Mouse (Mus musculus): ENCODE measurements around the gene Serpinb6e. TPM values are rescaled to one million over a fixed set of nuclear protein-coding genes. Genes with fewer than 3 reads are reported as not detected.

Serpinb6e gene
- total RNA-seq (2021), result not detected

DNA sequence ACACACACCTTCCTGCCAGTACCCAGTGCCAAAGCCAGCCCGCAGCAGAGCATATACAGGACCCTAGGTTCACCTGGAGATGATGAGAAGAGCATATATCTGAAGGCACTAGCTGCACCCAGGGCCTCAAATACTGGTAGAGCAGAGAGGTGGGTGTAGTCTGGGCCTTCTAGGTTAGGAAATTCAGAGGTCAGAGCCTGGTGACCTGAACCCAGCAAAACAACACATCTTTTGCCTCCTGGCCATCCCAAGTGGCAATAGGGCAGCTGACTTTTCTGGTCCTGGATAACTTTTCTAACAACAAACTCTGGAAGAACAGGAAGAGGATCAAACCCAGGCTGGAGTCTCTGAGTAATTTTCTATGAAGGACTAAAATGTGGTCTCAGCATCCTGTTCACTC is at the start of gene Serpinb6e:
Serpinb6e (minus strand) TSS at position 101 of the 400 bp plus-strand sequence.
- DNase-seq, result no peak
- intact Hi-C loops (cut with DNase I), result no loop called here

DNA sequence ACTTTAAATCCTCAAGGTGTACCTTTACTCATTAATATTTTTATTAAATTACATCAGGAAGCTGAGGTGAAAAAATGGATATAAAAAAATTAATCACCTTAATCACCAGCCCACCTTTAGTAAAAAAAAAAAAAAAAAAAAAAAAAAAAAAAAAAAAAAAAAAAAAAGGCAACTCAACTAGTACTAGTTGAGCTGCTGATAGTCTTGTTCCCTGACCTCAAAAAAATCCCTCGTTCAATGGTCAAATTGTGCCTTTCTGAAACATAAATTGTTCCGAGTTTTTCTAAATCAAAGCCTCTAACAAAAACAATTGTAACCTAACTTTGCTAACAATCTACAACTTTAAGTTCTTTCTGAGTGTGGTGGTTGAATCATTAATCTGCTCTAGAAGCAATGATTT is 12.5 kb downstream of the Serpinb6e start:
- intact Hi-C loops (cut with DNase I), result no loop called here
- DNase-seq, result no peak

DNA sequence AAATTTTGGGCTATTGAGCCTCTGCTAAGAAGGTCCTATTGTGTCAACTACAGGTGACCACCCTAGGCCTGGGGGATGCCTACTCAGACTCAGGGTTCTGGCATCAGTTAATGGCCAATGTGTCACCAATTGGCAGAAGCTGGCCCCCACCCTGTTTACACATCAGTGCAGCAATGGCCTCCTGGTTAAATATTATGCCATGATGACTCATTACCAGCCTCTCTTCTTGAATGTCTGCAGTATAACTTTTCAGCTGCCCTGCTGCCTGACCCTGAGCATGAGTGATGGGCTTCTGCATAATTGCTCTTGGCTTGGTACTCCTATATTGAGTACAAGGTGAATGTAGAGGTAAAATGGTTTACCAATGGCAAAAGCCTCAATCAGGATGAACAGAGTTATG is 19.8 kb downstream of the Serpinb6e start:
- DNase-seq, result no peak
- intact Hi-C loops (cut with DNase I), result no loop called here

DNA sequence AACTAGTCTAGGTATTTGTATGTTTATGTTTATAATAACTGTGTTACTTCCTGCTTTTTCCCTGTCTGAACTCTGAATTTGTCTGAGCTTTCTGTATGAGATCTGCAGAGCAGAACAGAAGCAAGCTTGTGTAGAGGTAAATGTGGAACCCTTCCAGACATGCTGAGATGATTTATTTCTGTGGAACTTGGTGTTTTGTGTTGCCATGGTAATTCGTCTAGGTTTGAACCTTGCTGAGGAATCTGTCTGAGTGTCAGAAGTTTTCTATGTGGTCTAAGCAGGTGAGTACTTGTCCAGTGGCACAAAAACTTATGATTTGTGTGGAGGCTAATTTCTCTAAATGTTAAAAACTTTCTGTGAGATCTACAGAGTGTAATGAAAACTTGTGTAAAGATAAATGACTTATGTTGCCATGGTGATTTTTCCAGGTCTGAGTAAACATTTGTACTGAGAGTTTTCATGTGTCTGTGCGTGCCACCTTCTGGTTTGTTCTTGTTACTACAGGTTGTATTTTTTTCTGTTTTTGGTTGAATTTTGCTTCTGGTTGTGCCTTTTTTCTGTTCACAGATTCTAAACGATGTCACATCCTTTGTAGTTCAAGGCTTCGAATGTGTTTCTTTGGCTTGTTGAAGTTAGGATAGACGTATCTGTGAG is 21.6 kb downstream of the Serpinb6e start:
- intact Hi-C loops (cut with DNase I), result no loop called here
- DNase-seq, result no peak

Other genes starting within 250 kb of the Serpinb6e start
- gene Serpinb6d, start 182.0 kb downstream of the Serpinb6e start, total RNA-seq (2021), result not detected
- gene Serpinb6c, start 62.3 kb upstream of the Serpinb6e start, total RNA-seq (2021), result under 1 TPM in 1 of 2 experiments, not detected in 1; 0.19 TPM
- gene Nqo2, start 121.3 kb upstream of the Serpinb6e start, total RNA-seq (2021), result 10 to 100 TPM; 24.2 to 26.3 TPM
- 10 to 100 TPM; 12.9 to 13.5 TPM for gene Ripk1, start 159.0 kb upstream of the Serpinb6e start, total RNA-seq (2021)
- gene Serpinb6a, start 159.4 kb upstream of the Serpinb6e start, total RNA-seq (2021), result 100 to 1,000 TPM; 113 TPM
- 10 to 100 TPM; 30.4 to 33.8 TPM for gene Bphl, start 194.2 kb upstream of the Serpinb6e start, total RNA-seq (2021)
- 100 to 1,000 TPM; 114 to 117 TPM for gene Tubb2a, start 234.6 kb upstream of the Serpinb6e start, total RNA-seq (2021)